Comparison of ENCODE assay signal across 8 mouse cellular contexts in the genomic region with DNA sequence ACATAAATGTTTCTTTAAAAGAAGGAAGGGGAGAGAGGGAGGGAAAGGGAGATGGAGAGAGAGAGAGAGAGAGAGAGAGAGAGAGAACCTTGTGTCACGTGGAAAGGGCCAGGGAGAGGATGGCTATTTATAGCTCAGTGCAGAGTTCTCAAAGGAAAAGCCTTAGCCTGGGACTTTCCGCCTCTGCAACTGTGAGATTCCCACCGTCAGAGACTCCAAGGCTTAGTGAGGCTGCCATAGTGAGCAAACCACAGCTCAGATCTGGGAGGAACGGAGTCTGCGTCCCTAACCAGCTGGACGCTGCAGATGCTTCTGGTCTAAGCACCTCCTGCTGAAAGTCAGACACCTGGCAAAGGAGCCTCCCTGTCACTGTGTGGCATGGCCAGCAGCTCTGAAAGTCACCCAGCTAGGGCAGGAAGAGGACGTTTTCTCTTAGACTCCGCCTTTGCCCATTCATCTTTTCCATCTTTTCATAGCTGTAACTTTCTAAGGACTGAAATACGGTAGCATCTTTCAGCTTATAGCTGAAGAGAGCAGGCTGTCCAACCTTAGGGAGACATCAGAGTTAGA. TPM values are rescaled to one million over a fixed set of nuclear protein-coding genes. Genes with fewer than 3 reads are reported as not detected.
A peak's percentile ranks its signal among the peaks of the same experiment; 100 is the strongest.
DNase-seq lines count a peak whose midpoint lies in the region; ATAC-seq and TF ChIP-seq lines count a peak whose summit lies in the region.
"Had no signal": no experiment of that assay in that cellular context is flagged by ENCODE, and none has a peak within 500 bp of the region (broad histone marks: within the 10 kb centered on the region; RNA-seq: fewer than 3 reads in every experiment).

No protein-coding gene starts in this region.

- H3K79me2 ChIP-seq in myocyte (ENCODE audit: control insufficient read depth, insufficient read depth), result no peaks in the 10 kb centered on the region

- WGBS in embryonic facial prominence, embryonic 15.5 days, result 32% methylated on average over 9 of the region's 9 CpGs
- WGBS in heart, embryonic 12.5 days, result 17% methylated on average over 9 of the region's 9 CpGs

- DNase-seq in left cerebral cortex, adult 2 months (ENCODE audit: extremely low spot score in 1 of 2, low spot score in 2 of 2), result no peak
- no peak for DNase-seq in left cerebral cortex, postnatal 4 days
- DNase-seq in natural killer cell, adult 2 months (ENCODE audit: low spot score in 2 of 2), result no peak
- no peak for DNase-seq in adrenal gland, adult 18-20 months (ENCODE audit: low spot score in 2 of 2)
- DNase-seq: cerebellum, postnatal 10 days had no signal

- no peak overlapping the region for H3K4me3 ChIP-seq in left cerebral cortex, adult 2 months
- H3K4me3 ChIP-seq in embryonic facial prominence, embryonic 15.5 days (replicated peaks), result no peak overlapping the region
- H3K4me3 ChIP-seq in heart, embryonic 12.5 days, result peak overlapping the region; percentile 8; the same call in 1 of the 2 replicates
- H3K4me3 ChIP-seq in myocyte, result no peak overlapping the region

- H3K27ac ChIP-seq in left cerebral cortex, adult 2 months, result peak overlapping the region; percentile 40; the same call in 1 of the 2 replicates
- peak overlapping the region; percentile 40; the same call in 1 of the 2 replicates for H3K27ac ChIP-seq in embryonic facial prominence, embryonic 15.5 days (replicated peaks)
- H3K27ac ChIP-seq in heart, embryonic 12.5 days (ENCODE audit: poor library complexity, severe bottlenecking), result peak overlapping the region; percentile 97

- intact Hi-C loops in left cerebral cortex, adult 2 months (cut with DNase I), result no loop called here
- intact Hi-C loops in left cerebral cortex, postnatal 4 days (cut with DNase I), result no loop called here

- TF ChIP-seq CTCF in left cerebral cortex, adult 2 months (IDR thresholded peaks at IDR 0.05), result no peak

- H3K4me1 ChIP-seq in embryonic facial prominence, embryonic 15.5 days, result peaks cover 5% of the 10 kb centered on the region
- peaks cover 27% of the 10 kb centered on the region for H3K4me1 ChIP-seq in heart, embryonic 12.5 days (replicated peaks)

- H3K27me3 ChIP-seq in embryonic facial prominence, embryonic 15.5 days, result no peaks in the 10 kb centered on the region
- no peaks in the 10 kb centered on the region for H3K27me3 ChIP-seq in heart, embryonic 12.5 days (replicated peaks)
- no peaks in the 10 kb centered on the region for H3K27me3 ChIP-seq in myocyte (ENCODE audit: control insufficient read depth, insufficient read depth, insufficient read length)

- no peak overlapping the region for H3K9ac ChIP-seq in embryonic facial prominence, embryonic 15.5 days
- H3K9ac ChIP-seq in heart, embryonic 12.5 days, result peak overlapping the region; percentile 53

- no peaks in the 10 kb centered on the region for H3K36me3 ChIP-seq in embryonic facial prominence, embryonic 15.5 days
- H3K36me3 ChIP-seq in heart, embryonic 12.5 days, result no peaks in the 10 kb centered on the region
- H3K36me3 ChIP-seq in myocyte (ENCODE audit: control insufficient read depth, insufficient read depth), result no peaks in the 10 kb centered on the region

- no peak for TF ChIP-seq POLR2A in myocyte (IDR thresholded peaks at IDR 0.05; ENCODE audit: insufficient read length, low read depth)

- H3K4me2 ChIP-seq in embryonic facial prominence, embryonic 15.5 days (replicated peaks), result no peak overlapping the region
- H3K4me2 ChIP-seq in heart, embryonic 12.5 days, result peak overlapping the region; percentile 59
- H3K4me2 ChIP-seq in myocyte (ENCODE audit: low read depth), result peak overlapping the region; percentile 8

- peak; percentile 63; the same call in 1 of the 2 replicates for ATAC-seq in embryonic facial prominence, embryonic 15.5 days (ENCODE audit: insufficient number of reproducible peaks, low FRiP score, low TSS enrichment, low read depth)
- ATAC-seq in heart, embryonic 12.5 days (ENCODE audit: insufficient number of reproducible peaks, low FRiP score), result peak; percentile 75

- H3ac ChIP-seq in myocyte (ENCODE audit: control insufficient read depth, insufficient read length), result no peak overlapping the region

- H3K9me3 ChIP-seq in embryonic facial prominence, embryonic 15.5 days (replicated peaks), result peaks cover 8% of the 10 kb centered on the region; the same call in 1 of the 2 replicates
- peaks cover 11% of the 10 kb centered on the region for H3K9me3 ChIP-seq in heart, embryonic 12.5 days (replicated peaks)

TF ChIP-seq in myocyte, 11 proteins besides CTCF, POLR2A, EP300 and RAD21:
- TF ChIP-seq MYOD1 (IDR thresholded peaks at IDR 0.05; ENCODE audit: control insufficient read depth in 1 of 3, insufficient read length in 2 of 3, low read depth in 2 of 3) (peak in 1 of 3 experiments; percentile 24), MYOG (IDR thresholded peaks at IDR 0.05; ENCODE audit: control insufficient read depth in 1 of 3, insufficient read depth in 1 of 3, insufficient read length in 2 of 3, low read depth in 2 of 3) (peak in 1 of 3 experiments; percentile 45), SRF (IDR thresholded peaks at IDR 0.05; ENCODE audit: control insufficient read depth, insufficient read length, low read depth) (no peak), E2F4 (IDR thresholded peaks at IDR 0.05; ENCODE audit: insufficient read depth) (no peak), USF1 (IDR thresholded peaks at IDR 0.05; ENCODE audit: low read depth) (peak; percentile 35), REST (IDR thresholded peaks at IDR 0.05; ENCODE audit: insufficient read depth, insufficient read length) (no peak)

RNA-seq across cellular contexts. Expression of gene Sh3pxd2a, which starts 21.9 kb away (rescaled TPM):
- 10 to 100 TPM; 30.2 to 36.8 TPM for total RNA-seq in left cerebral cortex, adult 2 months (2021)
- total RNA-seq in left cerebral cortex, postnatal 4 days (2021), result 10 to 100 TPM; 25.0 to 25.1 TPM
- polyA plus RNA-seq in embryonic facial prominence, embryonic 15.5 days (2015; fragmentation: Nextera tagmentation; extraction: Ambion mirVana), result 15.8 and 16.0 TPM in 2 replicates
- 6.2 TPM in 2 replicates for polyA plus RNA-seq in heart, embryonic 12.5 days (2016; fragmentation: Nextera tagmentation; extraction: Ambion mirVana)
- 59.5 TPM for polyA plus RNA-seq in myocyte (2012; fragmentation: generic; extraction: Trizol)
- total RNA-seq in adrenal gland, adult 18-20 months (2021), result 100 to 1,000 TPM in 1 of 2 experiments, 10 to 100 TPM in 1; 55.1 to 103 TPM

RNA-seq across cellular contexts. Expression of gene Stn1, which starts 51.2 kb away (rescaled TPM):
- 10 to 100 TPM; 23.0 to 27.5 TPM for total RNA-seq in left cerebral cortex, adult 2 months (2021)
- total RNA-seq in left cerebral cortex, postnatal 4 days (2021), result 10 to 100 TPM; 28.2 to 30.4 TPM
- 51.3 and 53.6 TPM in 2 replicates for polyA plus RNA-seq in embryonic facial prominence, embryonic 15.5 days (2015; fragmentation: Nextera tagmentation; extraction: Ambion mirVana)
- 34.2 and 35.3 TPM in 2 replicates for polyA plus RNA-seq in heart, embryonic 12.5 days (2016; fragmentation: Nextera tagmentation; extraction: Ambion mirVana)
- 43.9 TPM for polyA plus RNA-seq in myocyte (2012; fragmentation: generic; extraction: Trizol)
- 1 to 10 TPM; 8.8 to 9.3 TPM for total RNA-seq in adrenal gland, adult 18-20 months (2021)

Comparison
In these comparisons a context has a peak if more than half of its experiments do, and no peak if none do; other contexts are left out.
1. H3K27ac ChIP-seq: peak in every context shown above with its lines; median percentile 97 in heart, embryonic 12.5 days; 40 in left cerebral cortex, adult 2 months; 40 in embryonic facial prominence, embryonic 15.5 days.